Mouse (Mus musculus) bone marrow, adult 2 months (tissue): Measurements from ENCODE around the gene Hoxa9.

Experiments used
- CTCF ChIP-seq: fragments of 200-500 bp; IDR thresholded peaks from 2 replicates; pipeline ENCODE4 v1.5.1; 2011; ENCODE audit warnings: low read length, control low read depth; ENCODE audit not compliant: control insufficient read depth, insufficient read depth
- POLR2A ChIP-seq: fragments of 200-500 bp; IDR thresholded peaks from 2 replicates; pipeline ENCODE4 v1.6.1; 2011; ENCODE audit warnings: low read depth, mild to moderate bottlenecking, control low read depth, low read length, borderline replicate concordance; ENCODE audit not compliant: control insufficient read depth

DNA sequence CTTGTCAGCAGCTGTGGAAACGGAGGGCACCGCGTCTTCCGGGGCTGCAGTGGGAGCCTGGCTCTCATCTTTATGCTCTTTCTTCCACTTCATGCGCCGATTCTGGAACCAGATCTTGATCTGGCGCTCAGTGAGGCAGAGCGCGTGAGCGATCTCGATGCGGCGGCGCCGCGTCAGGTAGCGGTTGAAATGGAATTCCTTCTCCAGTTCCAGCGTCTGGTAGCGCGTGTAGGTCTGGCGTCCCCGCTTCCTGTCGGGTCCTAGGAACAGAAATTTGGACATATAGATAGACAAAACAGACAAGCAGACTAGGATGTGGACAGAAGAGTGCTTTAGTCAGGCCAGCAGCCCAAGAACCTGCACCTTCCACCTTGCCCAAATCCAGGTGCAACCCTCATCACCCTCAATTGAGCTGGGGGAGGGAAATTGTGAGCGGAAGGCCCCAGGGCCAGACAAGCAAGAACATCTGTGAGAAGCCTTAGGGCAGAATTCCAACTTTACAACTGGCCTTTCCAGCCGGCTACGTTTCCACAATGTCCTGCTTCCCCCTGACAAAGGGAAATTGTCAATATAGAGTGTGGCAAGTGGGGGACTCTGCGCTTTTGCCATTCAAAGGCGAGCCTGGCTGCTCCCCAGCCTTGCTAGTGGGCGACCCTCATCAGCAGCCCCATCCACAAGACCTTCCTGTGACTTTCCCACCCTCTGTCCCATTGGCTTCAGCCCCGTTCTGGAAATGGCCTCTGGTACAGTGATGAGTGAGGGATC is 14.9 kb downstream of the Hoxa9 start:
- TF ChIP-seq POLR2A = no peak
- TF ChIP-seq CTCF = no peak
